In the genomic region with DNA sequence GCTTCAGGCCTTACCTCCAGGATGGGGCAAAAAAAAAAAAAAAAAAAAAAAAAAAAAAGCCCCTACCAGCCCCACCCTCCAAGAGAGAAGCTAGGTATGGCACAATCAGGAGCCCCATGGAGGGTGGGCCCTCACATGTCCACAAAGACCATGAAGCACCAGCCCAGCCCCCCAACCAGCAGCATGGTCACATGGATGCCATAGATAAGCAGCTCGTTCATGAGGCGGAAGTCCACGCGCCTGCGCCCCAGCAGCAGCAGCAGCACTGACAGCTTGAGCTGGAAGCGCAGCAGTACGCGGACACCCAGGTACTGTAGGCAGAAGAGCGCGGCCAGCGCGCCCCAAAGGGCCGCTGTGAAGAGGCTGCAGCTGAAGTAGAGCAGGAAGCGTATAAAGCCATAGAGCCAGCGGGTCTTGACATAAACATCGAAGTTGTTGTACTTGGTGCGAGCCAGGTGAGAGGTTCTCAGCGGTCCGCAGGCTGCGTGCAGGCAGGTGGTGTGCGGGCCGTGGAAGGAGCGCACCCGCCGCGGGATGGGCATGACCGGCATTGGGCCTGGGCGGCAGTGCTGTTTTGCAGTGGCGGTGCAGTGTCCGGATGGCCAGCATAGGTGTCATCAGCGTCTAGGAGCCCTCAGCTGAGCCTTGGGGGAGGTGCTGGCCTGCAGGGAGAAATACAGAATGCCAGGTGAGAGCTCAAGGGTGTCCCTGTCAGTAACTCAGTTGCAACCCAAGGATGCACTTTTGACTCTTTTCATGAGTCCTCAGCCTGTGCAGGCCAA, we compare ENCODE assay signal across 7 mouse cellular contexts. TPM values are rescaled to one million over a fixed set of nuclear protein-coding genes. Genes with fewer than 3 reads are reported as not detected.
DNase-seq lines count a peak whose midpoint lies in the region; ATAC-seq lines count a peak whose summit lies in the region.

No protein-coding gene starts in this region.

- peak overlapping the region; percentile 75 for H3K4me2 ChIP-seq in limb, embryonic 11.5 days (ENCODE audit: low read depth, severe bottlenecking)
- peak overlapping the region; percentile 94 for H3K4me2 ChIP-seq in neural tube, embryonic 15.5 days

- H3K27ac ChIP-seq in limb, embryonic 11.5 days (replicated peaks; ENCODE audit: low read depth, low read length) = no peak overlapping the region
- H3K27ac ChIP-seq in neural tube, embryonic 15.5 days (replicated peaks) = peak overlapping the region; percentile 98; the same call in 1 of the 2 replicates

- DNase-seq in spleen, postnatal 36 days (ENCODE audit: low spot score in 2 of 2) = peak; percentile 20 to 34
- no peak for DNase-seq in spleen, adult 18-20 months
- no peak for DNase-seq in limb, embryonic 11.5 days (ENCODE audit: low spot score)
- DNase-seq in gastrocnemius, postnatal 10 days = no peak
- no peak for DNase-seq in frontal cortex, postnatal 14 days (ENCODE audit: low spot score in 2 of 2)

- peaks cover 74% of the 10 kb centered on the region for H3K4me1 ChIP-seq in erythroblast, embryonic 14.5 days (ENCODE audit: control insufficient read depth)
- H3K4me1 ChIP-seq in limb, embryonic 11.5 days (ENCODE audit: control insufficient read depth, insufficient read depth, low read length) = peaks cover 17% of the 10 kb centered on the region
- H3K4me1 ChIP-seq in neural tube, embryonic 15.5 days = peaks cover 46% of the 10 kb centered on the region

- H3K4me3 ChIP-seq in erythroblast, embryonic 14.5 days (replicated peaks) = peak overlapping the region; percentile 87
- 0 out of 2 replicates have a peak overlapping the region, but pooled peaks have one; percentile 84 for H3K4me3 ChIP-seq in limb, embryonic 11.5 days (ENCODE audit: low read depth, low read length)
- H3K4me3 ChIP-seq in neural tube, embryonic 15.5 days (replicated peaks) = peak overlapping the region; percentile 86

- H3K27me3 ChIP-seq in erythroblast, embryonic 14.5 days (ENCODE audit: control insufficient read depth) = no peaks in the 10 kb centered on the region
- no peaks in the 10 kb centered on the region for H3K27me3 ChIP-seq in limb, embryonic 11.5 days (ENCODE audit: control insufficient read depth, insufficient read depth, low read length)
- H3K27me3 ChIP-seq in neural tube, embryonic 15.5 days (replicated peaks) = no peaks in the 10 kb centered on the region

- no peak overlapping the region; the same call in 1 of the 2 replicates for H3K9ac ChIP-seq in limb, embryonic 11.5 days (ENCODE audit: low read length)
- peak overlapping the region; percentile 87; the same call in 1 of the 2 replicates for H3K9ac ChIP-seq in neural tube, embryonic 15.5 days (replicated peaks)

- no peaks in the 10 kb centered on the region for H3K9me3 ChIP-seq in erythroblast, embryonic 14.5 days (ENCODE audit: control insufficient read depth, low read length)
- no peaks in the 10 kb centered on the region for H3K9me3 ChIP-seq in limb, embryonic 11.5 days (ENCODE audit: control insufficient read depth, low read length)
- H3K9me3 ChIP-seq in neural tube, embryonic 15.5 days (replicated peaks) = no peaks in the 10 kb centered on the region

- no peak for ATAC-seq in limb, embryonic 11.5 days (ENCODE audit: insufficient number of reproducible peaks, low FRiP score, low TSS enrichment, low read depth)
- no peak for ATAC-seq in neural tube, embryonic 15.5 days (ENCODE audit: low FRiP score)

- peaks cover 57% of the 10 kb centered on the region for H3K36me3 ChIP-seq in erythroblast, embryonic 14.5 days (ENCODE audit: control insufficient read depth)
- H3K36me3 ChIP-seq in limb, embryonic 11.5 days (ENCODE audit: control insufficient read depth, insufficient read depth, low read length) = no peaks in the 10 kb centered on the region
- peaks cover 15% of the 10 kb centered on the region for H3K36me3 ChIP-seq in neural tube, embryonic 15.5 days

- WGBS in limb, embryonic 11.5 days = 80% methylated on average over 31 of the region's 31 CpGs
- WGBS in neural tube, embryonic 15.5 days = 82% methylated on average over 31 of the region's 31 CpGs

RNA-seq across cellular contexts. Expression of a gene that starts 15.4 kb away (rescaled TPM):
- 0.08 and 0.17 TPM in 2 replicates for polyA plus RNA-seq in erythroblast, embryonic 14.5 days (2012)
- 2.8 and 4.0 TPM in 2 replicates for polyA plus RNA-seq in limb, embryonic 11.5 days (2014; fragmentation: Nextera tagmentation; extraction: Ambion mirVana)
- 22.9 and 23.6 TPM in 2 replicates for polyA plus RNA-seq in neural tube, embryonic 15.5 days (2015; fragmentation: Nextera tagmentation; extraction: Ambion mirVana)
- total RNA-seq in gastrocnemius, postnatal 10 days (2021) = 10 to 100 TPM; 13.4 to 14.5 TPM

Comparison
In these comparisons a context has a peak if more than half of its experiments do, and no peak if none do; other contexts are left out.
1. DNase-seq: peak in spleen, postnatal 36 days (2 of 2); none in spleen, adult 18-20 months (0 of 2), limb, embryonic 11.5 days (single experiment), gastrocnemius, postnatal 10 days (single experiment) and frontal cortex, postnatal 14 days (0 of 2).
2. Peak in every context shown above with its lines, with median percentiles within 50 percentile points of each other: H3K4me3 ChIP-seq.